Mouse (Mus musculus): Measurements from ENCODE around the gene Gm8229. TPM values are rescaled to one million over a fixed set of nuclear protein-coding genes. Genes with fewer than 3 reads are reported as not detected.
"Not testable (repeated sequence)": the region's sequence is repeated elsewhere in the genome, so short reads cannot be mapped to it uniquely, and the experiment has no call there.

The Gm8229 gene
- not detected in 2 replicates for polyA plus RNA-seq (2016; fragmentation: Nextera tagmentation; extraction: Ambion mirVana)

GRCm38 (mm10) chr14:44365057-44365456 lies at the start of gene Gm8229:
Gene Gm8229 (plus strand): TSS chr14:44365357.
- not testable (repeated sequence) for H3K36me3 ChIP-seq; H3K27me3 ChIP-seq (ENCODE audit: low read depth, poor library complexity, severe bottlenecking); H3K27ac ChIP-seq (replicated peaks); H3K4me1 ChIP-seq; DNase-seq (ENCODE audit: low spot score); H3K9me3 ChIP-seq (replicated peaks); H3K4me3 ChIP-seq
- WGBS = 96% methylated on average over 4 of the region's 4 CpGs

DNA sequence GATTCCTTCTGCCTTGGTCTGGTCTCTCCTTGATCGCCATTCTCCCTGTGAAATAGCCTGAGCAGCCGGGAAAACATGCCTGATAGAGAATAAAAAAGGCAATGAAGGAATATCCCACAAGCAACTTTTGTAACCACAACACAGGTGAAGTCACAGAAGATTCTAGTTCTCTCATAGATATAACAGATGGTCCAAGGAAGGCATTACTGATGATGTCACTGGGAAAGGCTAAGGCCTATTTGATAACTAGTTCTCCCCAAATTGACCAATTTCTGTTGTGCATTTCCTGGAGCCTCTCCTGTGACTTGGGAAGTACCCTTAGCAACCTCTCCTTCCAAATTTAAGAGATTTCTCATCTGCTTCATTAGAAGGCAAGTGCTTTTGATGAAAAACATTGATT lies 26.7 kb upstream of the Gm8229 start, which contains the start of gene Gm5930:
Gene Gm5930, minus strand, starts transcription at position 101 of the 400 bp plus-strand sequence.
- no CpG with 5 or more reads among the region's 2 CpGs for WGBS
- not testable (repeated sequence) for H3K27me3 ChIP-seq (ENCODE audit: low read depth, poor library complexity, severe bottlenecking); DNase-seq (ENCODE audit: low spot score); H3K4me1 ChIP-seq; H3K27ac ChIP-seq (replicated peaks); H3K36me3 ChIP-seq; H3K4me3 ChIP-seq; H3K9me3 ChIP-seq (replicated peaks)

DNA sequence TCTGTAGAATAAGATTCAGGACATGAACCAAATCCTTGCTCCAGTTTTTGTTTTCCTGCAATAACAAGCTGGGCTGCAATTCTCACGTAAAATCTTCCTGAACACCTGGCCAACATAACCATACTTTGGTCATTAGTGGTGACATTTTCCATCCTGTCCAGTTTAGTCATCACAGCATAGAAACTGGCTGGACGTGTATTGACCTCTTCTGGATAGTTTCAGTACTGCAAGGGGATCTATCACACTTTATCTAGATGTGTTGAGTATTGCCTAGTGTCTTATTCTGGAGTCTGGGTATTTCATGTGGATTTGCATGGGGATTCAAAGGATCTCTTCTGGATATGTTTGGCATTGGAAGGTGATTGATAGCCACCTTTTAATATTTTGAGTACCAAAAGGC lies 3.7 kb upstream of the Gm8229 start:
- H3K4me3 ChIP-seq; H3K36me3 ChIP-seq; H3K9me3 ChIP-seq (replicated peaks); H3K4me1 ChIP-seq; H3K27me3 ChIP-seq (ENCODE audit: low read depth, poor library complexity, severe bottlenecking); H3K27ac ChIP-seq (replicated peaks); DNase-seq (ENCODE audit: low spot score): not testable (repeated sequence)
- 38% methylated on average over 2 of the region's 2 CpGs for WGBS

GRCm38 (mm10) chr14:44362301-44362700 lies 2.9 kb upstream of the Gm8229 start:
- H3K36me3 ChIP-seq; H3K27ac ChIP-seq (replicated peaks); H3K27me3 ChIP-seq (ENCODE audit: low read depth, poor library complexity, severe bottlenecking); DNase-seq (ENCODE audit: low spot score); H3K4me1 ChIP-seq; H3K9me3 ChIP-seq (replicated peaks); H3K4me3 ChIP-seq: not testable (repeated sequence)

DNA sequence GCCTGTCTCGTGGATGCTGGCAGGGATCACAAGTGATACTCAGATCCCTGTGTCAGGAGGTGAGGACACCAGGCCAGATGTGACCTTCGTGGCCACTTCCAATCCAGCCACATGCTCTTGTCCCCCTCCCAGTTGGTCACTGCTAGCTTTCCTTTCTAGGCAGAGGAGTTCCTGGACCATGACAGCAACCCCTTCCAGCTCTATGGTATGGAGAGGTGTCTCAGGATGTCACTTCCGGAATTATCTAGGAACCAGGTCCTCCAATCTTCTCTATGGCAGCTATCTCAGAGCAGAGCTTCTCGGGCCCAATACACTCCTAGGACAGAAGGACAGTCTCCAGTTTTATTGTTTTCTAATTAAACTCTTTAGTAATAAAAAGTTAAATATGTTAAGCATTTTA lies 19.1 kb downstream of the Gm8229 start:
- not testable (repeated sequence) for H3K27me3 ChIP-seq (ENCODE audit: low read depth, poor library complexity, severe bottlenecking); H3K36me3 ChIP-seq; DNase-seq (ENCODE audit: low spot score); H3K27ac ChIP-seq (replicated peaks); H3K4me1 ChIP-seq; H3K4me3 ChIP-seq; H3K9me3 ChIP-seq (replicated peaks)
- WGBS = 90% methylated on average over 4 of the region's 4 CpGs

DNA sequence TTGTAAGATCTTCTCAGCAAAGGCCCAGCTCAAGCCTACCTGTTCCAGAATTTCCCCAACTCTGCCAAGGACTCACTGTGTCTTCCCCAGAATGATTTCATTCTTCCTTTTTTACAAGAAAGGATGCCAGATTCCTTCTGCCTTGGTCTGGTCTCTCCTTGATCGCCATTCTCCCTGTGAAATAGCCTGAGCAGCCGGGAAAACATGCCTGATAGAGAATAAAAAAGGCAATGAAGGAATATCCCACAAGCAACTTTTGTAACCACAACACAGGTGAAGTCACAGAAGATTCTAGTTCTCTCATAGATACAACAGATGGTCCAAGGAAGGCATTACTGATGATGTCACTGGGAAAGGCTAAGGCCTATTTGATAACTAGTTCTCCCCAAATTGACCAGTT lies 45.4 kb downstream of the Gm8229 start, which contains the start of gene Gm3371:
Gene Gm3371, minus strand, starts transcription at position 101 of the 400 bp plus-strand sequence.
- not testable (repeated sequence) for DNase-seq (ENCODE audit: low spot score); H3K4me3 ChIP-seq; H3K36me3 ChIP-seq; H3K27me3 ChIP-seq (ENCODE audit: low read depth, poor library complexity, severe bottlenecking); H3K4me1 ChIP-seq; H3K27ac ChIP-seq (replicated peaks); H3K9me3 ChIP-seq (replicated peaks)
- 86% methylated on average over 1 of the region's 2 CpGs for WGBS

Other genes starting within 250 kb of the Gm8229 start
- gene Gm3327, start 241.5 kb upstream of the Gm8229 start, polyA plus RNA-seq (2016; fragmentation: Nextera tagmentation; extraction: Ambion mirVana) = not detected in 2 replicates
- not detected in 2 replicates for gene Gm8212, start 167.7 kb upstream of the Gm8229 start, polyA plus RNA-seq (2016; fragmentation: Nextera tagmentation; extraction: Ambion mirVana)
- gene 4930503E14Rik, start 152.1 kb upstream of the Gm8229 start, polyA plus RNA-seq (2016; fragmentation: Nextera tagmentation; extraction: Ambion mirVana) = not detected in 2 replicates
- gene Gm8220, start 79.8 kb upstream of the Gm8229 start, polyA plus RNA-seq (2016; fragmentation: Nextera tagmentation; extraction: Ambion mirVana) = not detected in 2 replicates
- not detected in 2 replicates for gene Gm5930, start 26.8 kb upstream of the Gm8229 start, polyA plus RNA-seq (2016; fragmentation: Nextera tagmentation; extraction: Ambion mirVana)
- gene Gm3371, start 45.3 kb downstream of the Gm8229 start, polyA plus RNA-seq (2016; fragmentation: Nextera tagmentation; extraction: Ambion mirVana) = not detected in 2 replicates
- gene Gm8232, start 68.3 kb downstream of the Gm8229 start, polyA plus RNA-seq (2016; fragmentation: Nextera tagmentation; extraction: Ambion mirVana) = not detected in 2 replicates
- gene BC061237, start 127.1 kb downstream of the Gm8229 start, polyA plus RNA-seq (2016; fragmentation: Nextera tagmentation; extraction: Ambion mirVana) = not detected in 2 replicates
- not detected in 2 replicates for gene Gm17093, start 152.9 kb downstream of the Gm8229 start, polyA plus RNA-seq (2016; fragmentation: Nextera tagmentation; extraction: Ambion mirVana)
- gene Gm8247, start 217.8 kb downstream of the Gm8229 start, polyA plus RNA-seq (2016; fragmentation: Nextera tagmentation; extraction: Ambion mirVana) = not detected in 2 replicates